Mouse (Mus musculus) small intestine, adult 2 months (tissue): Measurements from ENCODE around the gene Sfn.

ENCODE experiments used
- CTCF ChIP-seq: fragments of 200-500 bp; IDR thresholded peaks from 2 replicates; pipeline ENCODE4 v1.5.1; 2012; ENCODE audit warnings: low read depth, mild to moderate bottlenecking, control low read depth, inconsistent platforms, low read length, moderate library complexity, mixed read lengths; ENCODE audit not compliant: insufficient replicate concordance, insufficient read length; ENCODE audit errors: extremely low read depth
- POLR2A ChIP-seq: fragments of 200-500 bp; IDR thresholded peaks from 2 replicates; pipeline ENCODE4 v1.6.1; 2012; ENCODE audit warnings: low read depth, mild to moderate bottlenecking, control low read depth, inconsistent platforms, low read length, moderate library complexity

- no peak for TF ChIP-seq POLR2A
- 0 out of 2 replicates have a peak, but pooled peaks have one; percentile 2 for TF ChIP-seq CTCF
These were observed 28.5 kb upstream of the Sfn start for GRCm38 (mm10) chr4:133630326-133630920.
